Mouse (Mus musculus) CH12.LX (cell line): Measurements from ENCODE around the gene Epop. TPM values are rescaled to one million over a fixed set of nuclear protein-coding genes. Genes with fewer than 3 reads are reported as not detected.

ENCODE experiments used
- DNase-seq: peaks from one replicate; pipeline ENCODE4 v3.0.0-alpha.2; 2013; ENCODE audit errors: extremely low read depth
- H3K27ac ChIP-seq: 2 replicates; pipeline ENCODE4 v1.5.1; 2012; ENCODE audit warnings: low read depth, mild to moderate bottlenecking, control low read depth, moderate library complexity; ENCODE audit not compliant: insufficient read depth
- H3K27me3 ChIP-seq: replicated peaks from 2 replicates; pipeline ENCODE3; 2012; ENCODE audit warnings: inconsistent platforms
- H3K36me3 ChIP-seq, 2 experiments: replicated peaks in 1 of 2; 2 replicates each; pipeline versions ENCODE3 to v1.6.1; 2012; ENCODE audit warnings: inconsistent platforms in 1 of 2, low read length in 1 of 2, mild to moderate bottlenecking in 1 of 2, mixed read lengths in 1 of 2, moderate library complexity in 1 of 2; ENCODE audit not compliant: control insufficient read depth in 1 of 2, insufficient read depth in 1 of 2
- H3K4me1 ChIP-seq, 2 experiments: 2 replicates each; pipeline ENCODE4 v1.6.1; 2012; ENCODE audit warnings: inconsistent platforms in 1 of 2, moderate library complexity in 1 of 2; ENCODE audit not compliant: insufficient read depth in 2 of 2, control insufficient read depth in 1 of 2
- H3K4me2 ChIP-seq: 2 replicates; pipeline ENCODE4 v1.6.1; 2012; ENCODE audit warnings: low read depth, mild to moderate bottlenecking, control low read depth; ENCODE audit not compliant: poor library complexity, insufficient read depth, severe bottlenecking
- H3K4me3 ChIP-seq, 3 experiments: fragments of 150-350 bp in 1 of 3; sonication (generic) in 1 of 3; replicated peaks in 1 of 3; 2 replicates each; pipeline versions ENCODE3 to v1.5.1; 2011 to 2012; ENCODE audit warnings: low read depth in 2 of 3, low read length in 2 of 3, mild to moderate bottlenecking in 2 of 3, moderate library complexity in 2 of 3, control low read depth in 1 of 3, improper control_type of control experiment in 1 of 3, inconsistent platforms in 1 of 3, mixed read lengths in 1 of 3; ENCODE audit not compliant: poor library complexity in 1 of 3
- H3K79me2 ChIP-seq: replicated peaks from 2 replicates; pipeline ENCODE4 v1.6.1; 2012; ENCODE audit warnings: mild to moderate bottlenecking, moderate library complexity; ENCODE audit not compliant: control insufficient read depth, poor library complexity, insufficient read depth, severe bottlenecking; ENCODE audit errors: extremely low read depth
- H3K9ac ChIP-seq: 2 replicates; pipeline ENCODE4 v1.6.1; 2012; ENCODE audit warnings: low read depth, mild to moderate bottlenecking, control low read depth, moderate library complexity; ENCODE audit not compliant: insufficient read depth
- H3K9me3 ChIP-seq: replicated peaks from 2 replicates; pipeline ENCODE3; 2012; ENCODE audit warnings: low read length, inconsistent platforms, mixed read lengths
- CHD1 ChIP-seq: IDR thresholded peaks from 2 replicates; pipeline ENCODE4 v1.6.1; 2012; ENCODE audit warnings: low read depth, low read length, improper control_type of control experiment, inconsistent platforms
- CHD2 ChIP-seq: IDR thresholded peaks from 2 replicates; pipeline ENCODE4 v1.6.1; 2011; ENCODE audit warnings: low read length, improper control_type of control experiment
- CTCF ChIP-seq, 2 experiments: IDR thresholded peaks in 1 of 2; conservative IDR thresholded peaks in 1 of 2; 2 replicates each; pipeline ENCODE4 v1.5.1; 2011 to 2012; ENCODE audit warnings: low read depth in 2 of 2, low read length in 2 of 2, improper control_type of control experiment in 1 of 2, inconsistent platforms in 1 of 2, mild to moderate bottlenecking in 1 of 2, moderate library complexity in 1 of 2
- E2F4 ChIP-seq: IDR thresholded peaks from 2 replicates; pipeline ENCODE4 v1.6.1; 2011; ENCODE audit warnings: low read depth, low read length, improper control_type of control experiment; ENCODE audit not compliant: insufficient replicate concordance
- ELF1 ChIP-seq: IDR thresholded peaks from 2 replicates; pipeline ENCODE4 v1.6.1; 2014; ENCODE audit warnings: low read depth, mild to moderate bottlenecking, inconsistent platforms, low read length, improper control_type of control experiment
- EP300 ChIP-seq: IDR thresholded peaks from 2 replicates; pipeline ENCODE4 v1.6.1; 2011; ENCODE audit warnings: low read length, improper control_type of control experiment
- ETS1 ChIP-seq: conservative IDR thresholded peaks from 2 replicates; pipeline ENCODE4 v1.6.1; 2012; ENCODE audit warnings: low read depth, mild to moderate bottlenecking, inconsistent platforms, low read length, improper control_type of control experiment, moderate library complexity
- GABPA ChIP-seq: IDR thresholded peaks from 2 replicates; pipeline ENCODE4 v1.6.1; 2012; ENCODE audit warnings: low read depth, low read length, improper control_type of control experiment, inconsistent platforms; ENCODE audit not compliant: insufficient replicate concordance
- HCFC1 ChIP-seq: IDR thresholded peaks from 2 replicates; pipeline ENCODE4 v1.6.1; 2012; ENCODE audit warnings: low read depth, mild to moderate bottlenecking, inconsistent platforms, low read length, improper control_type of control experiment
- MAFK ChIP-seq: IDR thresholded peaks from 2 replicates; pipeline ENCODE4 v1.6.1; 2011; ENCODE audit warnings: low read length, improper control_type of control experiment; ENCODE audit not compliant: insufficient replicate concordance
- MAZ ChIP-seq: IDR thresholded peaks from 2 replicates; pipeline ENCODE4 v1.6.1; 2012; ENCODE audit warnings: low read depth, mild to moderate bottlenecking, inconsistent platforms, low read length, improper control_type of control experiment, moderate library complexity
- MEF2A ChIP-seq: IDR thresholded peaks from 2 replicates; pipeline ENCODE4 v1.6.1; 2014; ENCODE audit warnings: low read depth, mild to moderate bottlenecking, inconsistent platforms, low read length, improper control_type of control experiment, borderline replicate concordance
- MXI1 ChIP-seq: IDR thresholded peaks from 2 replicates; pipeline ENCODE4 v1.6.1; 2011; ENCODE audit warnings: mild to moderate bottlenecking, low read depth, low read length, improper control_type of control experiment
- NELFE ChIP-seq: IDR thresholded peaks from 2 replicates; pipeline ENCODE4 v1.6.1; 2011; ENCODE audit warnings: low read depth, low read length, improper control_type of control experiment
- PAX5 ChIP-seq: IDR thresholded peaks from 2 replicates; pipeline ENCODE4 v1.6.1; 2012; ENCODE audit warnings: low read length, inconsistent platforms, mixed read lengths
- POLR2A ChIP-seq: IDR thresholded peaks from 2 replicates; pipeline ENCODE4 v1.6.1; 2011; ENCODE audit warnings: low read depth, mild to moderate bottlenecking, improper control_type of control experiment, low read length
- POLR2AphosphoS2 ChIP-seq: IDR thresholded peaks from 2 replicates; pipeline ENCODE4 v1.6.1; 2011; ENCODE audit warnings: low read depth, low read length, improper control_type of control experiment
- RAD21 ChIP-seq: IDR thresholded peaks from 2 replicates; pipeline ENCODE4 v1.6.1; 2011; ENCODE audit warnings: low read depth, mild to moderate bottlenecking, low read length, improper control_type of control experiment, moderate library complexity
- RCOR1 ChIP-seq: conservative IDR thresholded peaks from 2 replicates; pipeline ENCODE4 v1.6.1; 2012; ENCODE audit warnings: low read depth, mild to moderate bottlenecking, inconsistent platforms, low read length, improper control_type of control experiment
- TBP ChIP-seq: conservative IDR thresholded peaks from 2 replicates; pipeline ENCODE4 v1.6.1; 2011; ENCODE audit warnings: low read depth, low read length, improper control_type of control experiment
- TCF12 ChIP-seq: IDR thresholded peaks from 2 replicates; pipeline ENCODE4 v1.6.1; 2014; ENCODE audit warnings: low read depth, mild to moderate bottlenecking, inconsistent platforms, low read length, improper control_type of control experiment
- USF2 ChIP-seq: conservative IDR thresholded peaks from 2 replicates; pipeline ENCODE4 v1.6.1; 2011; ENCODE audit warnings: low read depth, low read length, improper control_type of control experiment
- ZC3H11A ChIP-seq: IDR thresholded peaks from 2 replicates; pipeline ENCODE4 v1.6.1; 2012; ENCODE audit warnings: low read depth, mild to moderate bottlenecking, inconsistent platforms, low read length, improper control_type of control experiment
- dilution Hi-C: fragments of 300-500 bp; cut with MboI; formaldehyde crosslinking; loops from 2 replicates; pipeline ENCODE4 v1.14.3; 2020; ENCODE audit warnings: low sequenced_read_pairs; ENCODE audit not compliant: extremely low pct_unique_long_range_greater_than_20kb, extremely low pct_ligation_motif_present
- in situ Hi-C: fragments of 300-500 bp; cut with MboI; formaldehyde crosslinking; loops from 3 replicates; pipeline ENCODE4 v1.14.3; 2019; ENCODE audit warnings: low sequenced_read_pairs, low pct_ligation_motif_present, low pct_unique_long_range_greater_than_20kb, mixed read lengths
- polyA plus RNA-seq: library from polyadenylated mRNA; unstranded; fragments of >175 nt; gene quantifications from 2 replicates; pipeline ENCODE4 v1.2.1, GENCODE M21; 2012; ENCODE audit warnings: low read depth; ENCODE audit not compliant: insufficient read length
- total RNA-seq, 2 experiments: library from RNA; depleted of rRNA; stranded (reverse); fragments of 300-350 nt in 1 of 2; fragments of >200 nt in 1 of 2; gene quantifications; 2 replicates each; pipeline ENCODE4 v1.2.3; 2012 to 2014

Gene Epop
- total and polyA plus RNA-seq, 3 experiments: 2.1 to 8.4 (median 4.2) TPM

DNA sequence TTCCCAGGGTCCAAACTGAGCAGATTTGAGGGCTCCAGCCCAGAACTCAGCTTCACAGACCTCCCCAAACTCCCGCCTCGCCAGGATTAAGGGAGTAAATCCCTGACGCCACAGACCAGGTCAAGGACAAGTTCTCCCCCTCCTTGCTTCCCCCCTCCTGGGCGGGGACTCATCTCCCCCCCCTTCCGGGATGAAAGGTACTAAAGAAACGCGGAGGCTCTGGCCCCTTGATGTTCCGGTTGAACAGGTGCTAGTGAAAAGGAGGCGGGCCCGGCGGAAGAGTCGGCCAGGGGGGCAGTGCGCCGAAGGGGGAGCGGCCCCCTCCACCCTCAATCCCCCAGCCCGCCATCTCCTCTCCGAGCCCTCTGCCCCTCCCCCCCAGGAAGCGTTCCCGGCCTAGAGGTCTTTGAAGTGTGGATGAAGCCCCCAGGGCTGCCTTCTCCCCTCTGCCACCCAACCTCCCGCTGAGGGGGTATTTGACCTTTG is 32.2 kb upstream of the Epop start:
- dilution Hi-C loops: no loop called here
- Histone ChIP-seq H3K27ac (peak overlapping the region; percentile 94), H3K36me3 (peaks cover 15 to 35% of the 10 kb centered on the region in 2 experiments), H3K9me3 (peaks cover 5% of the 10 kb centered on the region), H3K27me3 (no peaks in the 10 kb centered on the region), H3K79me2 (peaks cover 46% of the 10 kb centered on the region), H3K4me2 (peak overlapping the region; percentile 97), H3K4me3 (peak overlapping the region; percentile 82 to 92 (median 82)), H3K9ac (peak overlapping the region; percentile 89), H3K4me1 (peaks cover 16 to 35% of the 10 kb centered on the region in 2 experiments)
- TF ChIP-seq ZC3H11A: no peak
- TF ChIP-seq ETS1: peak; percentile 55
- no peak for TF ChIP-seq RCOR1
- TF ChIP-seq TBP: peak; percentile 68
- peak; percentile 62 for TF ChIP-seq TCF12
- TF ChIP-seq USF2: no peak
- TF ChIP-seq GABPA: no peak
- TF ChIP-seq HCFC1: peak; percentile 42
- TF ChIP-seq ELF1: peak; percentile 88
- TF ChIP-seq NELFE: no peak
- 0 out of 2 replicates have a peak, but pooled peaks have one; percentile 6 for TF ChIP-seq EP300
- no peak for TF ChIP-seq CTCF (conservative IDR thresholded peaks at IDR 0.05 in 1 of 2, IDR thresholded peaks at IDR 0.05 in 1 of 2; ENCODE audit: low read depth in 2 of 2, low read length in 2 of 2)
- TF ChIP-seq CHD2: peak; percentile 66; the same call in 1 of the 2 replicates
- TF ChIP-seq MAFK: no peak
- TF ChIP-seq MXI1: no peak
- no peak for TF ChIP-seq PAX5
- peak; percentile 99 for TF ChIP-seq MAZ
- peak; percentile 15; the same call in 1 of the 2 replicates for TF ChIP-seq MEF2A
- TF ChIP-seq RAD21: no peak
- no peak for TF ChIP-seq CHD1
- TF ChIP-seq POLR2A: peak; percentile 70; the same call in 1 of the 2 replicates
- peak; percentile 88 for DNase-seq
- in situ Hi-C loops: no loop called here

- peaks cover 5% of the 10 kb centered on the region for H3K9me3 ChIP-seq
- H3K36me3 ChIP-seq: peaks cover 13 to 35% of the 10 kb centered on the region in 2 experiments
- H3K27ac ChIP-seq: peak overlapping the region; percentile 94
- H3K4me2 ChIP-seq: peak overlapping the region; percentile 97
- H3K27me3 ChIP-seq: no peaks in the 10 kb centered on the region
- dilution Hi-C loops (no loop called here), in situ Hi-C loops (no loop called here)
- H3K79me2 ChIP-seq: peaks cover 40% of the 10 kb centered on the region
- peak overlapping the region; percentile 79 to 82 (median 82) for H3K4me3 ChIP-seq
- no peak for DNase-seq
- no peak for TF ChIP-seq POLR2AphosphoS2
- no peak for TF ChIP-seq ETS1
- TF ChIP-seq GABPA: no peak
- 0 out of 2 replicates have a peak, but pooled peaks have one; percentile 21 for TF ChIP-seq MXI1
- no peak for TF ChIP-seq MAFK
- no peak for TF ChIP-seq RCOR1
- peak; percentile 6; the same call in 1 of the 2 replicates for TF ChIP-seq TBP
- TF ChIP-seq EP300: no peak
- 0 out of 2 replicates have a peak, but pooled peaks have one; percentile 1 for TF ChIP-seq E2F4
- peaks cover 21 to 39% of the 10 kb centered on the region in 2 experiments for H3K4me1 ChIP-seq
- peak overlapping the region; percentile 89 for H3K9ac ChIP-seq
Measured at GRCm38 (mm10) chr11:97660734-97661647, 31.5 kb upstream of the Epop start.
